Mouse (Mus musculus) forelimb bud, embryonic 11.5 days (tissue): Measurements from ENCODE around the gene Tas2r114.

Source experiments
- DNase-seq: peaks from one replicate; pipeline ENCODE4 v3.0.0-alpha.2; 2012; ENCODE audit warnings: low read depth, low spot score

The Tas2r114 gene

GRCm38 (mm10) chr6:131689963-131690362 lies at the start of gene Tas2r114:
Gene Tas2r114, minus strand, starts transcription at chr6:131690063.
- no peak for DNase-seq

GRCm38 (mm10) chr6:131712803-131713202 lies 22.9 kb upstream of the Tas2r114 start:
- no peak for DNase-seq

GRCm38 (mm10) chr6:131687395-131687794 lies 2.5 kb downstream of the Tas2r114 start, which contains the start of gene Tas2r105:
Gene Tas2r105, minus strand, starts transcription at chr6:131687495.
- DNase-seq: no peak

GRCm38 (mm10) chr6:131685644-131686043 lies 4.2 kb downstream of the Tas2r114 start, which contains the start of gene Tas2r104:
Gene Tas2r104, minus strand, starts transcription at chr6:131685744.
- no peak for DNase-seq

GRCm38 (mm10) chr6:131678786-131679185 lies 11.1 kb downstream of the Tas2r114 start, which contains the start of gene Tas2r106:
Gene Tas2r106, minus strand, starts transcription at chr6:131678886.
- DNase-seq: no peak

GRCm38 (mm10) chr6:131660049-131660448 lies 29.8 kb downstream of the Tas2r114 start, which contains the start of gene Tas2r107:
Gene Tas2r107, minus strand, starts transcription at chr6:131660149.
- DNase-seq: no peak
